Mouse (Mus musculus) adrenal gland, adult 8-10 months (tissue): ENCODE data around the gene Gm20498. TPM values are rescaled to one million over a fixed set of nuclear protein-coding genes. Genes with fewer than 3 reads are reported as not detected.

ENCODE experiments used
- DNase-seq: peaks from one replicate; pipeline ENCODE4 v3.0.0; 2022
- total RNA-seq, 4 experiments: library from RNA; stranded (reverse); gene quantifications; 2 replicates each; pipeline ENCODE4 v1.2.4; 2022

The Gm20498 gene
- total RNA-seq, 4 experiments from 2014 or later = 35.1 to 44.2 (median 39.5) TPM

DNA sequence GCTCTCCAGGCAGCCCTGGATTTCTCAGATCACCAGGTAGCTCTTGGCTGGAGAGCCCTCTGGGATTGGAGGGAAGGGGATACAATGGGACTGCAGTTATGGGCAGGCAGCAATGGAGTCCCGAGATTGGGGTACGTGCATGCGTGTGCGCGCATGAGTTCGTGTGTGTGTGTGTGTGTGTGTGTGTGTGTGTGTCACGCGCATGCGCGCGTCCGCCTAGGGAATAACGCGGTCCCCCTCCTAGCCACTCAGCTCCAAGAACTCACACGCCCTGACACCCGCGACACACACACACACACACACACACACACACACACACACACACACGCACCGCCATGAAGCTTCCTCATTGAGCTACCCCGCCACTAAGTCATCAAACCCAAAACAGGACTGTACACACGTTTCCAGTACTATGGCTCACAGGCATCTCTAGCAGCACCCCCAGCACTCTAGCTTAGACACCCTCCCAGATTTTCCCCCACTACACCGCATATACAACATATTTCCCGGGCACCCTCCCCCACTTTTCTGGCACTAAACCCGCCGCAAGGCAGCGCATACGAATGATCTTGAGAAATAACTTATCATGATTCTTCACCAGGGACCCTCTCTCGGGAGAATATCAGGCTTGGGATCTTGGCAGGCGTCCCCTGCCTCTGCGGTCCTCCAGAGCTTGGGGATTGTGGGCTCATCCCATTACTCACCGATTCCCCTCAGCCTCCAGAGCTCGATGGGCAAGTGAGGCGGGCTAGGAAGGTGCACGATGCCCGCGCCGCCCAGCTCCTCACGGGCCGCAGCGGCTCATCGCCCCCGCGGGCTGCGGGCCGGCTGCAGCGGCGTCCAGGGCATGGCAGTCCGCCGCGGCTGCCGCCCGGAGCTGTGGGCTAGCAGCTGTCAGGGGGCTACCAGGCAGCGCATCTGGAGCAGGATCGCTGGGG lies 200.5 kb downstream of the Gm20498 start:
- DNase-seq = peak; percentile 5

- no peak for DNase-seq
Measured at GRCm38 (mm10) chr12:81331046-81331638, 201.6 kb downstream of the Gm20498 start.

GRCm38 (mm10) chr12:81324991-81325390 lies 207.7 kb downstream of the Gm20498 start:
- no peak for DNase-seq

GRCm38 (mm10) chr12:81324116-81324515 lies 208.6 kb downstream of the Gm20498 start:
- DNase-seq = no peak

DNA sequence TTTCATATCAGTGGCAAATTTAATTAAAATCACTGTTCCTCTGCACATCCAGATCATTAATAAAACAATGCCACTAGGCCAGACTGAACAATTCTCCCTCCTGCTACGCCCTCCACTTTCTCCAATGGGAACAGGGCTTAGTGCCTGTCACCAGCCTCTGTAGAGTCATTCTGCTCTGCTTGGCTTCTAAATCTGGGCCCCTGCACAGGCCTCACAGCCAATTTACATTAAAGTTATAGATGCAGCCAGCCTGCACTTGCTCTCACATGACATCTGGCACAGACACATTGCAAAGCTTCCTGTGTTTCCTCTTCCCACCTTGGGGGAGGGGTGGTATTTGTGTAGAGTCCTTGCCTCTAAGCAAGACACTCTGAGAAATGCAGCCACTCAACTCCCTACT lies 211.7 kb downstream of the Gm20498 start:
- no peak for DNase-seq

DNA sequence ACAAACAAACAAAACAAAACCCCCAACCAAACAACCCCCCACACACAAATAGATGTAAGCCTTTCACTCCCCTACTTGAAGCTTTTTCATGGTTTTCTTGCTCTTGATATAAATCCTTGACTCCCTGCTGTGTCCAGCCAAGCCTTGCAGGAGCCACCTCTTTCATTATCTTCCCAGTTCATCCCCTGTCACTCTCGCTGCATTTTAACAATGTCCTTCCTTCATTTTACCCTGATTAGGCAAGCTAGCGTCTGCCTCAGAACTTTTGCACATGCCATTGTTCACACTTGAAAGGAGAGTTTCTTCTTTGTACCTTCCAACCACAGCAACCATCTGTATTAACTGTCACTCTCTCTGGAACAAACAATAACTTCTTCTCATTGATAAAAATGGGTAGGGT lies 214.9 kb downstream of the Gm20498 start:
- DNase-seq = no peak

DNA sequence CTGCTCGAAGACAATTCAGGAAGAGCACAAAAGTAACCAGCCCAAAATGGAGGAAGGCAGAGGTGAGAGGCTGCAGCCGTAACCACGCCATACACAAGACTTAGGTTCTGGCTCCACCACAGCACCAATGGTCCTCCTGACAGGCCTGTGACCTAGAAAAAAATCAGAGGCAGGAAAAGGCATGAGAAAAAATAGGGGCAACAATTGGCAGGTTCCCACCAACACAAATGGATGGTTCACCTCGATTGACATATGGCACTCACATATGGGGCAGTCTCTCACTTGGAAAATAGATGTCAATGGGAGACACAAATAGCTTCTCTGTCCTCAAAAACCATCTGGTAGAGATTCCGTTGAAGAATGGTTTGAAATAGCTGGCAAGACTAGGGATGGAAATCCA lies 216.8 kb downstream of the Gm20498 start:
- DNase-seq = no peak

Other genes with a start within 250 kb of the Gm20498 start
- 1 to 10 TPM; 1.1 to 2.2 (median 1.9) TPM for gene Slc8a3, start 199.7 kb downstream of the Gm20498 start, total RNA-seq
- 1 to 10 TPM; 1.1 to 6.0 (median 3.1) TPM for gene Gm4787, start 153.4 kb downstream of the Gm20498 start, total RNA-seq
- gene Adam4, start 111.0 kb downstream of the Gm20498 start, total RNA-seq = 1 to 10 TPM; 1.8 to 6.3 (median 2.9) TPM
- gene Cox16, start 47.8 kb downstream of the Gm20498 start, total RNA-seq = 100 to 1,000 TPM in 1 of 4 experiments, 10 to 100 TPM in 3; 77.2 to 106 (median 91.9) TPM
- gene Synj2bp, start within 50 bp of the Gm20498 start, total RNA-seq = 10 to 100 TPM; 29.3 to 38.4 (median 35.3) TPM
- gene Adam21, start 35.6 kb upstream of the Gm20498 start, total RNA-seq = under 1 TPM in 2 of 4 experiments, not detected in 2; 0.09 to 0.43 TPM
- gene Med6, start 62.1 kb upstream of the Gm20498 start, total RNA-seq = 10 to 100 TPM; 22.6 to 36.4 (median 30.0) TPM
- 1 to 10 TPM; 3.3 to 4.7 (median 4.3) TPM for gene Ttc9, start 98.3 kb upstream of the Gm20498 start, total RNA-seq
- gene Map3k9, start 248.3 kb upstream of the Gm20498 start, total RNA-seq = 1 to 10 TPM; 1.6 to 9.7 (median 5.5) TPM